Mouse (Mus musculus): ENCODE results near the gene Gm10058. TPM values are rescaled to one million over a fixed set of nuclear protein-coding genes. Genes with fewer than 3 reads are reported as not detected.
"Not testable (repeated sequence)": the region's sequence is repeated elsewhere in the genome, so short reads cannot be mapped to it uniquely, and the experiment has no call there.

The Gm10058 gene
- total RNA-seq (2021) (not detected), polyA plus RNA-seq (2012; rRNA removed) (not detected in 2 replicates)
- long read RNA-seq = 0 reads

DNA sequence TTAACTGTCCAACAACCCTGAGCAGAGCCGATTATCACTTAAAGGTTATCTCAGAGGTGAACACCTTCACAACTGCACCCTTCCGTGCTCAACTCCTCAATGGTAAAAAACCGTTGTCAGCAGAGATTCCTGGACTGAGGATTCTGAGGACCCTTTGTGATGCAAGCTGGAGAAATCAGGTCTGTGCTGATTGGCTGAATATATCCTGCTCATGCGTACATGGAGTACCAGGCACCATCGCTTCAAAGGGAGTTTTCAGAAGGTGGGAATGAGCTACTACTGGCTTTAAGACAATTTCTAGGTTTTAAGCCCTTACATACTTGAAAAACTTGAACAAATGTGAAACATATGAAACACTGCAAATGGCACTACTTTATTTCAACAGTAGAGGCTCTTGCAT is at the start of gene Gm10058:
TSS of gene Gm10058 (minus strand) at position 101 of the 400 bp plus-strand sequence.
- DNase-seq = not testable (repeated sequence)

All from adrenal gland, adult 2 months (tissue).